Mouse (Mus musculus): ENCODE measurements around the gene Notch4.
"Not testable (repeated sequence)": the region's sequence is repeated elsewhere in the genome, so short reads cannot be mapped to it uniquely, and the experiment has no call there.

Notch4 gene

GRCm38 (mm10) chr17:34564003-34564421, at the start of gene Notch4:
Gene Notch4 (plus strand): TSS chr17:34564268.
- DNase-seq (ENCODE audit: low spot score in 2 of 2): no peak

- no peak for DNase-seq (ENCODE audit: low spot score in 2 of 2)
These were observed 47.6 kb upstream of the Notch4 start for GRCm38 (mm10) chr17:34516514-34516913.

GRCm38 (mm10) chr17:34517252-34517651, 46.8 kb upstream of the Notch4 start, which contains the start of gene Btnl6:
Gene Btnl6 (minus strand): TSS chr17:34517352.
- no peak for DNase-seq (ENCODE audit: low spot score in 2 of 2)

GRCm38 (mm10) chr17:34517795-34518194, 46.3 kb upstream of the Notch4 start:
- DNase-seq (ENCODE audit: low spot score in 2 of 2): no peak

- DNase-seq (ENCODE audit: low spot score in 2 of 2): not testable (repeated sequence)
These were observed 45.5 kb upstream of the Notch4 start for GRCm38 (mm10) chr17:34518571-34518970.

GRCm38 (mm10) chr17:34519001-34519400, 45.1 kb upstream of the Notch4 start:
- no peak for DNase-seq (ENCODE audit: low spot score in 2 of 2)

- no peak for DNase-seq (ENCODE audit: low spot score in 2 of 2)
These were observed 31.4 kb upstream of the Notch4 start for GRCm38 (mm10) chr17:34532671-34533070.

GRCm38 (mm10) chr17:34543567-34543966, 20.5 kb upstream of the Notch4 start:
- DNase-seq (ENCODE audit: low spot score in 2 of 2): not testable (repeated sequence)

- no peak for DNase-seq (ENCODE audit: low spot score in 2 of 2)
These were observed 17.3 kb upstream of the Notch4 start for GRCm38 (mm10) chr17:34546797-34547196.

GRCm38 (mm10) chr17:34547601-34548000, 16.5 kb upstream of the Notch4 start:
- DNase-seq (ENCODE audit: low spot score in 2 of 2): no peak

GRCm38 (mm10) chr17:34549156-34549555, 14.9 kb upstream of the Notch4 start:
- DNase-seq (ENCODE audit: low spot score in 2 of 2): no peak

GRCm38 (mm10) chr17:34549843-34550242, 14.2 kb upstream of the Notch4 start:
- no peak for DNase-seq (ENCODE audit: low spot score in 2 of 2)

GRCm38 (mm10) chr17:34555483-34555882, 8.6 kb upstream of the Notch4 start:
- DNase-seq (ENCODE audit: low spot score in 2 of 2): peak; percentile 73 to 89

- DNase-seq (ENCODE audit: low spot score in 2 of 2): no peak
These were observed 7.7 kb upstream of the Notch4 start for GRCm38 (mm10) chr17:34556406-34556805.

GRCm38 (mm10) chr17:34557411-34557810, 6.7 kb upstream of the Notch4 start:
- no peak for DNase-seq (ENCODE audit: low spot score in 2 of 2)

GRCm38 (mm10) chr17:34559116-34559515, 5.0 kb upstream of the Notch4 start:
- no peak for DNase-seq (ENCODE audit: low spot score in 2 of 2)

- DNase-seq (ENCODE audit: low spot score in 2 of 2): no peak
These were observed 4.2 kb upstream of the Notch4 start for GRCm38 (mm10) chr17:34559895-34560294.

- no peak for DNase-seq (ENCODE audit: low spot score in 2 of 2)
These were observed 3.6 kb upstream of the Notch4 start for GRCm38 (mm10) chr17:34560438-34560837.

GRCm38 (mm10) chr17:34561200-34561599, 2.9 kb upstream of the Notch4 start:
- DNase-seq (ENCODE audit: low spot score in 2 of 2): peak in 1 of 2 experiments; percentile 62

- no peak for DNase-seq (ENCODE audit: low spot score in 2 of 2)
These were observed 1.5 kb upstream of the Notch4 start for GRCm38 (mm10) chr17:34562595-34562994.

- DNase-seq (ENCODE audit: low spot score in 2 of 2): no peak
These were observed 714 bp upstream of the Notch4 start for GRCm38 (mm10) chr17:34563354-34563753.

GRCm38 (mm10) chr17:34564796-34565195, 728 bp downstream of the Notch4 start:
- DNase-seq (ENCODE audit: low spot score in 2 of 2): no peak

- no peak for DNase-seq (ENCODE audit: low spot score in 2 of 2)
These were observed 3.2 kb downstream of the Notch4 start for GRCm38 (mm10) chr17:34567311-34567710.

GRCm38 (mm10) chr17:34568421-34568820, 4.4 kb downstream of the Notch4 start:
- DNase-seq (ENCODE audit: low spot score in 2 of 2): no peak

Measured in spleen, postnatal 10 days (tissue).